Comparison of ENCODE assay signal across 14 mouse cellular contexts in genomic region chr6:92041271-92041670, GRCm38 (mm10). TPM values are rescaled to one million over a fixed set of nuclear protein-coding genes. Genes with fewer than 3 reads are reported as not detected.
DNase-seq lines count a peak whose midpoint lies in the region; ATAC-seq and TF ChIP-seq lines count a peak whose summit lies in the region.
"Had no signal": no experiment of that assay in that cellular context is flagged by ENCODE, and none has a peak within 500 bp of the region (broad histone marks: within the 10 kb centered on the region; RNA-seq: fewer than 3 reads in every experiment).

No protein-coding gene starts in this region.

- no peak overlapping the region for H3K9ac ChIP-seq in liver, adult 2 months (ENCODE audit: low read depth, low read length)
- no peak overlapping the region for H3K9ac ChIP-seq in liver, embryonic 11.5 days (ENCODE audit: low read depth, low read length)
- no peak overlapping the region for H3K9ac ChIP-seq in kidney, embryonic 15.5 days
- no peak overlapping the region for H3K9ac ChIP-seq in forebrain, embryonic 12.5 days
- H3K9ac ChIP-seq: liver, embryonic 14.5 days had no signal

- H3K27ac ChIP-seq in cerebellum, adult 2 months (ENCODE audit: insufficient read depth, low read length): no peak overlapping the region
- no peak overlapping the region for H3K27ac ChIP-seq in liver, adult 2 months (replicated peaks; ENCODE audit: insufficient read depth, low read depth, low read length)
- H3K27ac ChIP-seq in liver, embryonic 11.5 days (ENCODE audit: low read depth, low read length): no peak overlapping the region
- 0 out of 2 replicates have a peak overlapping the region, but pooled peaks have one; percentile 29 for H3K27ac ChIP-seq in kidney, embryonic 15.5 days
- H3K27ac ChIP-seq in forebrain, embryonic 12.5 days: no peak overlapping the region
- H3K27ac ChIP-seq: hindbrain, postnatal 0 days; liver, embryonic 14.5 days had no signal

- H3K9me3 ChIP-seq in liver, embryonic 11.5 days (ENCODE audit: control insufficient read depth, low read length): no peaks in the 10 kb centered on the region
- H3K9me3 ChIP-seq in kidney, embryonic 15.5 days (replicated peaks): no peaks in the 10 kb centered on the region
- H3K9me3 ChIP-seq in forebrain, embryonic 12.5 days: no peaks in the 10 kb centered on the region
- H3K9me3 ChIP-seq: G1E had no signal

- no peak overlapping the region for H3K4me2 ChIP-seq in liver, embryonic 11.5 days
- no peak overlapping the region for H3K4me2 ChIP-seq in kidney, embryonic 15.5 days
- H3K4me2 ChIP-seq in forebrain, embryonic 12.5 days: no peak overlapping the region

- H3K27me3 ChIP-seq in cerebellum, adult 2 months (ENCODE audit: control insufficient read depth, insufficient read depth, low read length): no peaks in the 10 kb centered on the region
- no peaks in the 10 kb centered on the region for H3K27me3 ChIP-seq in liver, adult 2 months (ENCODE audit: control insufficient read depth, insufficient read depth, low read length)
- no peaks in the 10 kb centered on the region for H3K27me3 ChIP-seq in liver, embryonic 11.5 days (replicated peaks; ENCODE audit: control insufficient read depth, insufficient read depth, low read length)
- no peaks in the 10 kb centered on the region for H3K27me3 ChIP-seq in kidney, embryonic 15.5 days
- no peaks in the 10 kb centered on the region for H3K27me3 ChIP-seq in forebrain, embryonic 12.5 days

- no peaks in the 10 kb centered on the region for H3K36me3 ChIP-seq in liver, adult 2 months (ENCODE audit: control insufficient read depth, insufficient read depth, low read length)
- no peaks in the 10 kb centered on the region for H3K36me3 ChIP-seq in liver, embryonic 11.5 days (ENCODE audit: control insufficient read depth, insufficient read depth, low read length)
- no peaks in the 10 kb centered on the region; the same call in 1 of the 2 replicates for H3K36me3 ChIP-seq in kidney, embryonic 15.5 days
- H3K36me3 ChIP-seq in forebrain, embryonic 12.5 days (replicated peaks): no peaks in the 10 kb centered on the region
- H3K36me3 ChIP-seq: G1E had no signal

- H3K79me2 ChIP-seq in liver, adult 2 months (ENCODE audit: control insufficient read depth, insufficient read depth, low read length): no peaks in the 10 kb centered on the region

- TF ChIP-seq CTCF in cerebellum, adult 2 months (IDR thresholded peaks at IDR 0.05; ENCODE audit: borderline replicate concordance, insufficient read depth, low read depth, low read length): no peak
- TF ChIP-seq CTCF in liver, adult 2 months (IDR thresholded peaks at IDR 0.05; ENCODE audit: low read depth, low read length): no peak

- DNase-seq in cerebellum, adult 2 months: peak; percentile 17 to 34
- DNase-seq in liver, adult 2 months (ENCODE audit: extremely low read depth, low read depth, low spot score): peak; percentile 23
- DNase-seq in liver, embryonic 11.5 days (ENCODE audit: low spot score): no peak
- peak; percentile 75 for DNase-seq in lung, postnatal 36 days
- DNase-seq in layer of hippocampus, adult 11-12 months (ENCODE audit: low spot score): no peak
- DNase-seq: gastrocnemius, postnatal 14 days; layer of hippocampus, postnatal 36 days; thymus, postnatal 14 days had no signal

- ATAC-seq in cerebellum, adult (ENCODE audit: insufficient number of reproducible peaks, low FRiP score, low TSS enrichment): no peak
- no peak for ATAC-seq in liver, embryonic 11.5 days (replicated peaks; ENCODE audit: low FRiP score)
- no peak for ATAC-seq in kidney, embryonic 15.5 days (replicated peaks; ENCODE audit: low FRiP score)
- no peak for ATAC-seq in forebrain, embryonic 12.5 days (ENCODE audit: low FRiP score)

- TF ChIP-seq POLR2A in cerebellum, adult 2 months (IDR thresholded peaks at IDR 0.05; ENCODE audit: borderline replicate concordance, insufficient read depth, low read length): no peak
- no peak for TF ChIP-seq POLR2A in liver, adult 2 months (IDR thresholded peaks at IDR 0.05; ENCODE audit: extremely low read depth, insufficient read depth, low read length)

- WGBS in cerebellum, adult 2 months: 52% methylated on average over 5 of the region's 5 CpGs
- 56% methylated on average over 5 of the region's 5 CpGs for WGBS in liver, adult 2 months
- WGBS in liver, embryonic 11.5 days: 85% methylated on average over 5 of the region's 5 CpGs
- 59% methylated on average over 5 of the region's 5 CpGs for WGBS in kidney, embryonic 15.5 days
- 91% methylated on average over 5 of the region's 5 CpGs for WGBS in forebrain, embryonic 12.5 days

- no peaks in the 10 kb centered on the region for H3K4me1 ChIP-seq in cerebellum, adult 2 months (ENCODE audit: control insufficient read depth, insufficient read depth, low read length)
- no peaks in the 10 kb centered on the region for H3K4me1 ChIP-seq in liver, adult 2 months (ENCODE audit: control insufficient read depth, insufficient read depth, low read length)
- H3K4me1 ChIP-seq in liver, embryonic 11.5 days (replicated peaks; ENCODE audit: control insufficient read depth, insufficient read depth, low read length): peaks cover 3% of the 10 kb centered on the region; the same call in 1 of the 2 replicates
- peaks cover 9% of the 10 kb centered on the region for H3K4me1 ChIP-seq in kidney, embryonic 15.5 days
- no peaks in the 10 kb centered on the region for H3K4me1 ChIP-seq in forebrain, embryonic 12.5 days

- H3K4me3 ChIP-seq in cerebellum, adult 2 months (replicated peaks; ENCODE audit: insufficient read depth, low read depth, low read length): no peak overlapping the region
- H3K4me3 ChIP-seq in liver, adult 2 months (ENCODE audit: insufficient read depth, low read depth, low read length): no peak overlapping the region
- H3K4me3 ChIP-seq in liver, embryonic 11.5 days (ENCODE audit: low read depth, low read length): no peak overlapping the region
- no peak overlapping the region for H3K4me3 ChIP-seq in kidney, embryonic 15.5 days (replicated peaks)
- H3K4me3 ChIP-seq in forebrain, embryonic 12.5 days (replicated peaks): no peak overlapping the region

RNA-seq across cellular contexts. Expression of gene Nr2c2, which starts 49.9 kb away (rescaled TPM):
- 36.6 and 37.9 TPM in 2 replicates for polyA plus RNA-seq in cerebellum, adult 2 months (2012; rRNA removed)
- 16.3 and 18.4 TPM in 2 replicates for total RNA-seq in liver, adult 2 months (2014; rRNA removed)
- 4.8 and 5.2 TPM in 2 replicates for polyA plus RNA-seq in liver, adult 2 months (2012; rRNA removed)
- 14.8 and 17.8 TPM in 2 replicates for polyA plus RNA-seq in liver, embryonic 11.5 days (2014; fragmentation: Nextera tagmentation; extraction: Ambion mirVana)
- 18.8 and 19.8 TPM in 2 replicates for polyA plus RNA-seq in kidney, embryonic 15.5 days (2015; fragmentation: Nextera tagmentation; extraction: Ambion mirVana)
- polyA plus RNA-seq in forebrain, embryonic 12.5 days (2016; fragmentation: Nextera tagmentation; extraction: Ambion mirVana): 24.0 and 36.0 TPM in 2 replicates

Comparison
In these comparisons a context has a peak if more than half of its experiments do, and no peak if none do; other contexts are left out.
1. DNase-seq: peak in cerebellum, adult 2 months (2 of 2), liver, adult 2 months (single experiment) and lung, postnatal 36 days (single experiment); none in liver, embryonic 11.5 days (single experiment) and layer of hippocampus, adult 11-12 months (single experiment).